Mouse (Mus musculus): Measurements from ENCODE around the gene Olfr320.

- TF ChIP-seq CTCF (IDR thresholded peaks at IDR 0.05; ENCODE audit: control insufficient read depth, insufficient read depth, insufficient replicate concordance, low read depth, low read length) (no peak), POLR2A (IDR thresholded peaks at IDR 0.05; ENCODE audit: control insufficient read depth, low read depth, low read length) (no peak)
These were observed 39.8 kb upstream of the Olfr320 start for GRCm38 (mm10) chr11:58641057-58641456.

Data from testis, adult 2 months (tissue).